Mouse (Mus musculus): ENCODE data around the gene H2-Q10.
"Not testable (repeated sequence)": the region's sequence is repeated elsewhere in the genome, so short reads cannot be mapped to it uniquely, and the experiment has no call there.

DNA sequence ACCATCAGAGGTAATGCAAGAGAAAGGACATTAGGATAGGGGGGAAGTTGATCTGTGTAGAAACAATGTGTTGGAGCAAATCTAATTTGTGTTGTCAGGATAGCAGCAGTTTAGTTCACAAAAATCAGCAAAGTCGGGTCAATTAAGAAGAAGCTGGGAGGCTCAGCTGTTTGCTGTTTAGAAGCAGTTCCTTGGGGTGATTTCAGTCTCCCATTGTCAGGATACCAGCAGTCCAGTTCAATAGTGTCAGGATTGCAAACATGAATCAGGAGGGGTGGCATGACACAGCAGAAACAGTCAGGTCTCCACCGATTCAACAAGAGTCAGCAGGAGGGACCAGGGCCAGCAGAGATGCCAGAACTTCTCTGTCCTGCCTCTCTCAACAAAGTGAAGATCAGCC lies 25.4 kb upstream of the H2-Q10 start:
- TF ChIP-seq CTCF (IDR thresholded peaks at IDR 0.05; ENCODE audit: control insufficient read depth, insufficient read depth, insufficient read length); MYOD1 (IDR thresholded peaks at IDR 0.05; ENCODE audit: control insufficient read depth, insufficient read length, low read depth); MAX (IDR thresholded peaks at IDR 0.05): not testable (repeated sequence)

Measured in C2C12 (cell line).